Mouse (Mus musculus): ENCODE data around the gene Ssr3. TPM values are rescaled to one million over a fixed set of nuclear protein-coding genes. Genes with fewer than 3 reads are reported as not detected.

Ssr3 gene
- 118 TPM for polyA plus RNA-seq (2014; fragmentation: Illumina TruSeq; extraction: RNeasy Lipid Tissue Mini Kit (QIAGEN cat#74804); ENCODE audit: insufficient read depth, low read depth, low replicate concordance)

GRCm38 (mm10) chr3:65392421-65392817 is at the start of gene Ssr3:
Ssr3 (minus strand) TSS chr3:65392623.

Other genes with a start within 250 kb of the Ssr3 start
- gene Tiparp, start 135.8 kb upstream of the Ssr3 start, polyA plus RNA-seq (2014; fragmentation: Illumina TruSeq; extraction: RNeasy Lipid Tissue Mini Kit (QIAGEN cat#74804); ENCODE audit: insufficient read depth, low read depth, low replicate concordance) = 10.2 TPM

Data from lung, adult 10 weeks (tissue).